Mouse (Mus musculus) embryonic facial prominence, embryonic 11.5 days (tissue): ENCODE measurements around the gene Bace2. TPM values are rescaled to one million over a fixed set of nuclear protein-coding genes. Genes with fewer than 3 reads are reported as not detected.

ENCODE experiments used
- ATAC-seq: fragments of 200-750 bp; cut with Nextera tagmentation; replicated peaks from 2 replicates; pipeline ENCODE4 v1.8.0; 2017; ENCODE audit warnings: low read depth; ENCODE audit not compliant: insufficient number of reproducible peaks, low FRiP score, low TSS enrichment
- DNase-seq: peaks from one replicate; pipeline ENCODE4 v3.0.0-alpha.2; 2015; ENCODE audit warnings: low spot score
- H3K27ac ChIP-seq: fragments of 300-500 bp; sonication (generic); replicated peaks from 2 replicates; pipeline ENCODE4 v1.5.1; 2014; ENCODE audit warnings: mild to moderate bottlenecking, low read depth, low read length, control low read depth
- H3K27me3 ChIP-seq: fragments of 300-500 bp; sonication (generic); 2 replicates; pipeline ENCODE4 v1.6.1; 2014; ENCODE audit warnings: mild to moderate bottlenecking, low read length, moderate library complexity, mixed read lengths; ENCODE audit not compliant: control insufficient read depth, insufficient read depth
- H3K36me3 ChIP-seq: fragments of 300-500 bp; sonication (generic); replicated peaks from 2 replicates; pipeline ENCODE4 v1.6.1; 2014; ENCODE audit warnings: low read depth, mild to moderate bottlenecking, low read length, moderate library complexity, mixed read lengths; ENCODE audit not compliant: control insufficient read depth, insufficient read depth
- H3K4me1 ChIP-seq: fragments of 300-500 bp; sonication (generic); 2 replicates; pipeline ENCODE4 v1.6.1; 2014; ENCODE audit warnings: low read length, mixed read lengths; ENCODE audit not compliant: control insufficient read depth, insufficient read depth
- H3K4me2 ChIP-seq: fragments of 300-500 bp; sonication (generic); 2 replicates; pipeline ENCODE4 v1.6.1; 2014; ENCODE audit warnings: low read depth, mild to moderate bottlenecking, control low read depth, low read length, moderate library complexity
- H3K4me3 ChIP-seq: fragments of 300-500 bp; sonication (generic); 2 replicates; pipeline ENCODE4 v1.5.1; 2014; ENCODE audit warnings: low read depth, low read length, control low read depth
- H3K9ac ChIP-seq: fragments of 300-500 bp; sonication (generic); replicated peaks from 2 replicates; pipeline ENCODE4 v1.6.1; 2014; ENCODE audit warnings: mild to moderate bottlenecking, control low read depth, low read length
- H3K9me3 ChIP-seq: fragments of 300-500 bp; sonication (generic); replicated peaks from 2 replicates; pipeline ENCODE4 v1.6.1; 2016; ENCODE audit warnings: mild to moderate bottlenecking, low read length, inconsistent platforms, mixed read lengths; ENCODE audit not compliant: control insufficient read depth
- WGBS: fragments of 180-500 bp; shearing (Covaris S2); extraction: QIAGEN DNeasy Blood & Tissue Kit; methylation state at CpG from one replicate; pipeline ENCODE4 v1.1.7; 2014; 5-methylcytosine and 5-hydroxymethylcytosine counted together
- polyA plus RNA-seq: library from polyadenylated mRNA; unstranded; fragments of >200 nt; fragmentation: Nextera tagmentation; extraction: Ambion mirVana; gene quantifications from 2 replicates; pipeline ENCODE4 v1.2.1, GENCODE M21; 2014

Gene Bace2
- polyA plus RNA-seq, 1 experiment from 2014 or later: 3.7 TPM

DNA sequence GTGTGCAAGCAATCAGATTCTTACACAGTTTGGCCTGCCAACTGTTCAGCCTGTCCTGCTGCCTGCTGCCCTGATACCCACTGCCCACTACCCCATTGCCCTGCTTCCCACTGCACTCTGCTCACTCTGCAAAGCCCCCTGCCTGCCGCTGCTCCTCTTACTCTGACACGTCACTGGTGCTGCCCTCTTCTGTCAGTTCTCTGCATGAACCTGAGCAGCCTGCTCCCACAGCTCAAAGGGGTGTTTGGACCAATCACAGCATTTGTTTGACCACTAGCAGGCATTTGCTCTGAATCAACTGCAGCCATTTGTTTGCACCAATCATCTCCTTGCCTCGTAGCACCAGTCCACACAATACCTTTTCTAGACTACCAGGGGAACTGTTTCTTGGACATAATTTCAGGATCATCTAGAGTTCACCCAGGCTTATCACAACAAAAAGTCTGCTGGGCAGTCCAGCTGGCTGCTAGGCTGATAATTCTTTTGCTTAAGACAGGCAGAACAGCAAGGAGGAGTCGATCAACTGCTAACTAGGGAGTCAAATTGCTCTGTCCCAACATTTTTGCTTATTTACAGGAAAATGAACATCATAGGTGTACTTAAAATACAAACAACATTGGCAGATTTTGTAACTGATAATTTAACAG is 61.5 kb downstream of the Bace2 start:
- no peaks in the 10 kb centered on the region for H3K4me1 ChIP-seq
- no peak overlapping the region for H3K4me3 ChIP-seq
- no peaks in the 10 kb centered on the region for H3K9me3 ChIP-seq
- H3K9ac ChIP-seq: no peak overlapping the region
- H3K27me3 ChIP-seq: no peaks in the 10 kb centered on the region
- 14% methylated on average over 4 of the region's 4 CpGs for WGBS
- ATAC-seq: no peak; the same call in 1 of the 2 replicates
- no peak overlapping the region for H3K27ac ChIP-seq
- no peak overlapping the region for H3K4me2 ChIP-seq
- no peaks in the 10 kb centered on the region for H3K36me3 ChIP-seq
- peak; percentile 75 for DNase-seq

DNA sequence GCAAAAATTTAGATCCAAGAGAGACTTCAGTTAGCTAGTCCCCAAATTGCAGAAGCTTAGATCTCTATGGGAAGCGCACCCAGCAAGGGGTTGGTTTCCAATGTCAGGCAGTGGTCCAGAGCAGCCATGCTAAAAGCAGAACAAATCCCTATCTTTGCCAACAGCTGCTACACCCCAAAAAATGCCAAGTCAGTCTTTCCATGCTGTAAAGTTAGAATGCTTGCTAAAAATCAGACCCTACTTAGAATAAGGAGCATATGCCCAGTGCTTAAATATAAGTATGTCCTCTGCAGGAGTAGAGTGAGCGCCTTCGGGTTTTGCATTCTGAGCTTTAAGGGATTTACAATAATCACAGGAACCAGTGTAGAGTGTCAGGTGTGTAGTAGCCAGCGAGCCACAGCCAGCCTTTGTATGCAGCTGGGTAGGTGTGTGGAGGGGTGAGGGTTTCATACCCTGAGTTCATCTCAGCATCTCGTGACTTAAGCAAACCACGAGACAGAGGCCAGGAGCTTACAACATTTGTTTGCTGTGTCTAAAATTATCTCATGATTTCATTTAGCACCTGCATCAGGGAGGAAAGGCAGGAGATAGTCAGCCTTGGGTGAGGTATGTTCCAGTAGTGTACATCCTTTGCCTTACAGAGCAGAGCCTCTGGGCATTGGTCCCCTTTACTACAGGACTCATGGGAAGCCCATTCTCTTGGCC is 62.4 kb downstream of the Bace2 start:
- DNase-seq (no peak), ATAC-seq (no peak)
- Histone ChIP-seq H3K9ac (no peak overlapping the region), H3K36me3 (no peaks in the 10 kb centered on the region), H3K27me3 (no peaks in the 10 kb centered on the region), H3K4me3 (no peak overlapping the region), H3K9me3 (no peaks in the 10 kb centered on the region), H3K4me1 (no peaks in the 10 kb centered on the region), H3K4me2 (no peak overlapping the region), H3K27ac (no peak overlapping the region)
- WGBS: 86% methylated on average over 6 of the region's 6 CpGs

DNA sequence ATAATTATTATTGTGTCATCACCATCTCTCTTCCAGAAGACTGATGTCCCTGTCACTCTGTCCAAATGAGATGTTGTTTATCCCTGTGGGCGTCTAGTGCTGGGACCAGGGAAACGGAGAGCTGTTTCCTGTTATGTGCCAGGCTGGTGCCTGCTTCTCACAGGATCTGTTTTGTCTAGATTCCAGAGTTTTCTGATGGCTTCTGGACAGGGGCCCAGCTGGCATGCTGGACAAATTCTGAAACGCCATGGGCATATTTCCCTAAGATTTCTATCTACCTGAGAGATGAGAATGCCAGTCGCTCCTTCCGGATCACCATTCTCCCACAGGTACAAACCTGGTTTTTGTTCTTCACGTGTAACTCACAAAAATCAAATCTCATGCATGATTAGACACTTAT is 65.1 kb downstream of the Bace2 start:
- WGBS: 75% methylated on average over 6 of the region's 6 CpGs

DNA sequence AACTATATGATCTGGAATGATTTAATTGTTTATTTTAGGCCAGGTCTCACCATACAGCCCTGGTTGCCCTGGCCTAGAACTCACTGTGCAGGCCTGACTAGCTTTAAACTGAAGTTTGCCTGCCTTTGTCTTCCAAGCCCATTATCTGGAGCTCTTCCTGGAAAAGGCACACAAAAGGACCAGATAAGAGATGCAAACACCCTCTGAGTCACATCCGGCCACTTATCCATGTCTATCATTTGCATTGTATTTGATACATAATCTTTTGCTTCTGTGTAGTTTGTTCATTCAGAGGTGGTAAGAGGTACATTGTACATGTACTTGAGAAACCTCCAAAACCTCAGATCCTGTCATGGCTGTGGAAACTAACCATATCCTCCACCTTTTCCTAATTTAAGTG is 67.1 kb downstream of the Bace2 start:
- Histone ChIP-seq H3K36me3 (no peaks in the 10 kb centered on the region), H3K27me3 (no peaks in the 10 kb centered on the region), H3K9me3 (no peaks in the 10 kb centered on the region), H3K9ac (no peak overlapping the region), H3K27ac (no peak overlapping the region), H3K4me3 (no peak overlapping the region), H3K4me1 (no peaks in the 10 kb centered on the region), H3K4me2 (no peak overlapping the region)
- ATAC-seq (no peak), DNase-seq (no peak)
- 76% methylated on average over 1 of the region's 1 CpGs for WGBS

More for the DNA sequence above, 65.1 kb downstream of the Bace2 start:
- H3K4me1 ChIP-seq: no peaks in the 10 kb centered on the region
- H3K27ac ChIP-seq: no peak overlapping the region
- H3K4me2 ChIP-seq: no peak overlapping the region
- H3K9ac ChIP-seq: no peak overlapping the region
- no peak overlapping the region for H3K4me3 ChIP-seq
- H3K9me3 ChIP-seq: no peaks in the 10 kb centered on the region
- H3K27me3 ChIP-seq: no peaks in the 10 kb centered on the region
- H3K36me3 ChIP-seq: no peaks in the 10 kb centered on the region
- no peak for DNase-seq
- ATAC-seq: no peak

DNA sequence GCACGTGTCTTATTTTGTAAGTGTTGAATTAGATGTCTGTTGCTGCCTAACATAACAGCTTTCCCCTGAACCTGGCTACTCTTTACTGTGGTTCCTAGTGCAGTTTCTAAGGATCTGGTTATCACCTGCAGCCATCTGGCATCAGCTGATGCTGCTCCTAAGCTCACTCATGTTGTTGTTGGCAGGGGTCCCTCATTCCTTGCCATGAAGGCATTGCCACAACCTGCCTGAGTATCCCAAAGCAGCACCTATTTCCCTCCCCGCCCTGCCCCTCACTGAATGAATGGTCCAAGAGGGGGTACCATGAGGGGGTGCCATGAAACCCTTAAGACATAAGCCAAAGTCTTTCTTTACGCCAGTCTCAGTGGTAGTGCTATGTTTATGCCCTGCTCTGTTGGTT is 71.5 kb downstream of the Bace2 start:
- Histone ChIP-seq H3K4me1 (no peaks in the 10 kb centered on the region), H3K4me3 (no peak overlapping the region), H3K9me3 (no peaks in the 10 kb centered on the region), H3K27ac (no peak overlapping the region), H3K9ac (no peak overlapping the region), H3K27me3 (no peaks in the 10 kb centered on the region), H3K4me2 (no peak overlapping the region), H3K36me3 (no peaks in the 10 kb centered on the region)
- WGBS: 68% methylated on average over 3 of the region's 3 CpGs
- ATAC-seq (no peak), DNase-seq (no peak)

DNA sequence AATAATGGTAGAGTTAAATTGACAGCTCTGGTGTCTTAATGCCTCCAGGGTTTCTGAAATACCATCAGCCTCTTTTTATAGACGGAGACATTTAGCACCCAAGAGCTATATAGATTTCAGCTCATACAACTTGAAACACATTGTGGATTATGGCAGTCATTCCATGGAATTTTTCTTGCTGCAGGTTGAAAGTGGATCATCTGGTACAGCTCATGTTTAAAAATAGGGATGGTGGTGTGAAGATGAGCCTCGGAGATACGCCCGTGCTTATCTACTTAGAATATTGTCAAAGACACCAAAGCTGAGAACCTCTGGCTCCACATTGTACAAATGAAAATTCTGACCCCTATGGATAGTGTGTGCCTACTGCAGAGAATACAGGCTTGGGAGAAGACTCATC is 73.5 kb downstream of the Bace2 start:
- Histone ChIP-seq H3K9me3 (no peaks in the 10 kb centered on the region), H3K27ac (no peak overlapping the region), H3K4me1 (no peaks in the 10 kb centered on the region), H3K9ac (no peak overlapping the region), H3K4me2 (no peak overlapping the region), H3K36me3 (no peaks in the 10 kb centered on the region), H3K4me3 (no peak overlapping the region), H3K27me3 (no peaks in the 10 kb centered on the region)
- DNase-seq (no peak), ATAC-seq (no peak)
- WGBS: 96% methylated on average over 4 of the region's 4 CpGs

DNA sequence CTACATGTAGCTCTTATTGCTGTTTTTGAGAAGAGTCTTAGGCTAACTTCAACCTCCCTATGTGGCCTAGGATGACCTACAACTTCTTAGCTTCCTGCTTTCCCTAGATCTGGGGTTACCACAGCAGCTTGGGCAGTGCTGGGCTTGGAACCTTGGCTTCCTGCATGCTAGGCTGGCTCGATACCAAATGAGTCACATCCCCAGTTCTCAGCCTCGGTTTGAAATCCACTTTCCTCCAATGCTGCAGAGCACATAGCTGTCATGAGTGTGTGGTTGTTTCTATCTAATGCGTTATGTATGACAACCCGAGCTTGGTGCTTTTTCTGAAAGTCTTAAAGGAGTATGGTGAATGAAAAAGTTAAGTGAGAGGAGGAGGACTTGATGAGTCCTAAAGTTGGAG is 74.8 kb downstream of the Bace2 start:
- ATAC-seq (no peak), DNase-seq (no peak)
- 82% methylated on average over 4 of the region's 4 CpGs for WGBS
- H3K9ac ChIP-seq: no peak overlapping the region
- H3K4me2 ChIP-seq: no peak overlapping the region
- no peak overlapping the region for H3K27ac ChIP-seq
- H3K9me3 ChIP-seq: no peaks in the 10 kb centered on the region
- no peaks in the 10 kb centered on the region for H3K36me3 ChIP-seq
- H3K4me1 ChIP-seq: no peaks in the 10 kb centered on the region
- no peak overlapping the region for H3K4me3 ChIP-seq
- H3K27me3 ChIP-seq: no peaks in the 10 kb centered on the region

DNA sequence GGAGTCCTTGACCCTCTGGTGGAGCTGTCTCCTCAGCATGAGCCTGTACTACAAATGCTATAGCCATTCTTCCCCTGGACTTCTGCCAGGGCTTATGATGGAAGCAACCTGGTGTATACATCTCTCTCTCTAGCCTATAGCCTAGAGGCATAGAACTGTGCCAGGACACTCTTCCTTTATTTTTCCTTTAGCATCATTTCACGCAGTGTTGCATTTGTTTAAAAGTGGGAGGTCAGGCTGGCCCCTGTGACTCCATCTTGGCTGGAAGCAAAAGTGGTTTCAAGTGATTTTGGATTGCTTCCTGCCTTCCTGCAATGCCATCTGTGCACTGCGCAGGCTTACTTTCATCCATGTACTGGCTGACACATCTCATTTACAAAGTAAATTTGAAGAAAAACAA is 77.7 kb downstream of the Bace2 start:
- Histone ChIP-seq H3K36me3 (no peaks in the 10 kb centered on the region), H3K27me3 (no peaks in the 10 kb centered on the region), H3K4me3 (no peak overlapping the region), H3K9ac (no peak overlapping the region), H3K4me1 (no peaks in the 10 kb centered on the region), H3K27ac (no peak overlapping the region), H3K9me3 (no peaks in the 10 kb centered on the region), H3K4me2 (no peak overlapping the region)
- DNase-seq: no peak
- 70% methylated on average over 2 of the region's 2 CpGs for WGBS
- ATAC-seq: no peak
